7 mouse cellular contexts compared by ENCODE assay signal in the genomic region with DNA sequence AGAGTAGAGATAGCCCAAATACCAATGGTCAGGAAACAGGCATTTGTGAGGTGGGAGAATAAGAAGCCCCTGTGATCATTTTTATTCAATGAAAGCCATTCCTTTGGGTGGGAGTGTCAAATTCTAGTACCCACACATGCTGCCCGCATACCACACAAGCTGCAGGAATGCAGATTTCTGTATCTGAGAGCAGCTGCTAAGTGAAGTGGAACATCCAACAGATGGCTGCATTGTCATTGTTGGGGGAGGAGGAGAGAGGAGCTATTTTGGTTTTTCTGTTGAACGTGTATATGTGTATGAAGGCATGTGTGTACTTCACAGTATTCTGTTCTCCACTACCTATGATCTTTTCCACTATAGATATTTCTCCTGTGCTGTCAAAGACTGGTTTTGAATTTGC.
A peak's percentile ranks its signal among the peaks of the same experiment; 100 is the strongest.
DNase-seq lines count a peak whose midpoint lies in the region; ATAC-seq and TF ChIP-seq lines count a peak whose summit lies in the region.

No protein-coding gene starts in this region.

- H3K36me3 ChIP-seq in embryonic facial prominence, embryonic 14.5 days (ENCODE audit: control insufficient read depth, insufficient read depth, low read length): no peaks in the 10 kb centered on the region
- no peaks in the 10 kb centered on the region for H3K36me3 ChIP-seq in intestine, embryonic 16.5 days (ENCODE audit: control insufficient read depth, insufficient read depth, low read length)

- H3K27me3 ChIP-seq in embryonic facial prominence, embryonic 14.5 days (replicated peaks; ENCODE audit: control insufficient read depth, insufficient read depth, low read length): no peaks in the 10 kb centered on the region
- no peaks in the 10 kb centered on the region for H3K27me3 ChIP-seq in intestine, embryonic 16.5 days (replicated peaks; ENCODE audit: control insufficient read depth, insufficient read depth, low read length)

- no peak for TF ChIP-seq CTCF in left cerebral cortex, adult 2 months (IDR thresholded peaks at IDR 0.05)

- intact Hi-C loops in left cerebral cortex, adult 2 months (cut with DNase I): loop anchor here (2.0 to 10.0 kb wide), 5 partner anchors 35 to 1257 kb away; no protein-coding TSS in a partner anchor

- H3K4me1 ChIP-seq in embryonic facial prominence, embryonic 14.5 days (ENCODE audit: control insufficient read depth, insufficient read depth, low read length): peaks cover 4% of the 10 kb centered on the region; the same call in 1 of the 2 replicates
- no peaks in the 10 kb centered on the region for H3K4me1 ChIP-seq in intestine, embryonic 16.5 days (ENCODE audit: control insufficient read depth, insufficient read depth, low read length)

- H3K27ac ChIP-seq in embryonic facial prominence, embryonic 14.5 days (replicated peaks; ENCODE audit: low read depth, low read length): peak overlapping the region; percentile 28; the same call in 1 of the 2 replicates
- H3K27ac ChIP-seq in left cerebral cortex, adult 2 months: peak overlapping the region; percentile 87
- H3K27ac ChIP-seq in intestine, embryonic 16.5 days (ENCODE audit: low read length): no peak overlapping the region

- WGBS in embryonic facial prominence, embryonic 14.5 days: 9% methylated on average over 2 of the region's 2 CpGs
- WGBS in intestine, embryonic 16.5 days: 52% methylated on average over 2 of the region's 2 CpGs

- peak; percentile 54 for DNase-seq in 416B (ENCODE audit: low read depth)
- DNase-seq in B cell, adult 2 months: peak; percentile 21 to 28
- DNase-seq in embryonic facial prominence, embryonic 14.5 days (ENCODE audit: low spot score): peak; percentile 84
- peak; percentile 38 to 69 for DNase-seq in left cerebral cortex, adult 2 months (ENCODE audit: extremely low spot score in 1 of 2, low spot score in 2 of 2)
- DNase-seq in right cerebral cortex, adult 2 months (ENCODE audit: low spot score in 2 of 2): peak; percentile 72 to 75
- no peak for DNase-seq in gastrocnemius, postnatal 10 days

- no peak overlapping the region for H3K9ac ChIP-seq in embryonic facial prominence, embryonic 14.5 days (ENCODE audit: low read depth, low read length)
- no peak overlapping the region for H3K9ac ChIP-seq in intestine, embryonic 16.5 days (ENCODE audit: low read depth, low read length)

- H3K4me2 ChIP-seq in embryonic facial prominence, embryonic 14.5 days (ENCODE audit: low read depth, low read length): no peak overlapping the region
- H3K4me2 ChIP-seq in intestine, embryonic 16.5 days (ENCODE audit: low read depth, low read length): no peak overlapping the region

- no peak overlapping the region for H3K4me3 ChIP-seq in embryonic facial prominence, embryonic 14.5 days (ENCODE audit: low read depth, low read length)
- H3K4me3 ChIP-seq in left cerebral cortex, adult 2 months: no peak overlapping the region
- H3K4me3 ChIP-seq in intestine, embryonic 16.5 days (ENCODE audit: low read length): no peak overlapping the region

- H3K9me3 ChIP-seq in embryonic facial prominence, embryonic 14.5 days (ENCODE audit: control insufficient read depth, low read length): no peaks in the 10 kb centered on the region
- H3K9me3 ChIP-seq in intestine, embryonic 16.5 days (ENCODE audit: control insufficient read depth, low read length): no peaks in the 10 kb centered on the region

- peak; percentile 89 for ATAC-seq in embryonic facial prominence, embryonic 14.5 days (ENCODE audit: low read depth)
- ATAC-seq in intestine, embryonic 16.5 days: no peak
